Mouse (Mus musculus): ENCODE data around the gene Spink2. TPM values are rescaled to one million over a fixed set of nuclear protein-coding genes. Genes with fewer than 3 reads are reported as not detected.

Gene Spink2
- 0.48 TPM in 1 of 2 replicates, not detected in the other for polyA plus RNA-seq (2015; fragmentation: Nextera tagmentation; extraction: Ambion mirVana)

- no peak within 1 kb of the TSS for H3K27ac ChIP-seq
- ATAC-seq, result 0 out of 2 replicates have a peak, but pooled peaks have one; percentile 48
- peak within 1 kb of the TSS; percentile 59 for H3K4me2 ChIP-seq (replicated peaks)
- H3K4me3 ChIP-seq (replicated peaks), result peak within 1 kb of the TSS; percentile 31
- 6% methylated on average over 18 of the region's 18 CpGs for WGBS
- H3K4me1 ChIP-seq (replicated peaks), result peaks cover 6% of the 10 kb centered on the region
- H3K9ac ChIP-seq (replicated peaks), result no peak within 1 kb of the TSS; the same call in 1 of the 2 replicates
- H3K9me3 ChIP-seq, result no peaks in the 10 kb centered on the region
- H3K36me3 ChIP-seq, result no peaks in the 10 kb centered on the region
- H3K27me3 ChIP-seq, result no peaks in the 10 kb centered on the region
Observed at GRCm38 (mm10) chr5:77211236-77211635, at the start of gene Spink2. TSS of gene Spink2 (minus strand) at chr5:77211471.

GRCm38 (mm10) chr5:77260141-77260540 is 48.9 kb upstream of the Spink2 start:
- no peak overlapping the region for H3K4me2 ChIP-seq (replicated peaks)
- H3K9ac ChIP-seq (replicated peaks), result no peak overlapping the region
- ATAC-seq, result no peak
- peaks cover 16% of the 10 kb centered on the region for H3K27me3 ChIP-seq
- H3K27ac ChIP-seq, result no peak overlapping the region
- no peaks in the 10 kb centered on the region for H3K36me3 ChIP-seq
- H3K9me3 ChIP-seq, result no peaks in the 10 kb centered on the region
- 57% methylated on average over 6 of the region's 6 CpGs for WGBS
- H3K4me3 ChIP-seq (replicated peaks), result no peak overlapping the region
- H3K4me1 ChIP-seq (replicated peaks), result peaks cover 11% of the 10 kb centered on the region

DNA sequence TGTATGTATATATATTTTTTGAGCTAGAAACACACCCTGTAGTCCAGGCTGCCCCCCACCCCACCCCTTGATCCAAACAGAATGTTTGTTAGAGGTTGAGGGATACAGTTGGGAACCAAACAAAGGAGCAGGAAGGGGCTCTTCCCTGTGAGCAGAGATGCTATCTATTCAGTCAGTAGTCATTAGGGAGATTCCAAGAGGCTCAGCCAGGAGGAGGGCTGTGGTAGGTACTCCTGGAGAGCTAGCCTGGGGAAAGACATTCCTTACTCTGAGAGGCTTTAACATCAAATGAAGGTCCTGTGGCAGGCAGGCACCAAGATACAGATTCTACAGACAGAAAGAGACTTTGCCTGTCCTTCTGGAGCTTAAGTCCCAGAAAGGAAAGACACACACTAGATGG is 48.0 kb upstream of the Spink2 start:
- no peak overlapping the region for H3K9ac ChIP-seq (replicated peaks)
- H3K9me3 ChIP-seq, result no peaks in the 10 kb centered on the region
- H3K27me3 ChIP-seq, result peaks cover 13% of the 10 kb centered on the region
- H3K4me1 ChIP-seq (replicated peaks), result peaks cover 11% of the 10 kb centered on the region
- no peak overlapping the region for H3K27ac ChIP-seq
- H3K36me3 ChIP-seq, result no peaks in the 10 kb centered on the region
- no peak overlapping the region for H3K4me2 ChIP-seq (replicated peaks)
- ATAC-seq, result no peak
- no peak overlapping the region for H3K4me3 ChIP-seq (replicated peaks)

DNA sequence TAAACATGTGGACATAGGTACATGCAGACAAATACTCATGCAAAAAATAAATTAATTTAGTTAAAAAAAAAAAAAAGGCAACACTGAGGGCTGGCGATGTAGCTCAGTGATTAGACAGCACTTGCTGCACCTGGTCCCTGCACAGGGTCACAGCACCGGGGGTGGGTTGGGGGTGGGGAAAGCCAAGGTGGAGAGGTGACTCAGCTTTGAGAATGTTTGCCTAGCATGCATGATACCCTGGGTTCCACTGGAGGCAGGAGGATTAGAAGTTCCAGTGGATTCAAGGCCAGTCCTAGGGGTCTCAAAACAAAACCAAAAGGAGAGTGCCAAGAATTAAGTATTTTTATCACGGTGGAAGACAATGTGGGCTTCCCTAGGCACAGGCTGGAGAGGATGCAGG is 46.3 kb upstream of the Spink2 start:
- no peak overlapping the region for H3K27ac ChIP-seq
- H3K4me2 ChIP-seq (replicated peaks), result no peak overlapping the region
- no peak overlapping the region for H3K9ac ChIP-seq (replicated peaks)
- whole genome bisulfite sequencing, result 77% methylated on average over 3 of the region's 3 CpGs
- no peaks in the 10 kb centered on the region for H3K9me3 ChIP-seq
- 0 out of 2 replicates have a peak, but pooled peaks cover 6% of the 10 kb centered on the region for H3K27me3 ChIP-seq
- ATAC-seq, result no peak
- no peaks in the 10 kb centered on the region for H3K36me3 ChIP-seq
- peaks cover 11% of the 10 kb centered on the region for H3K4me1 ChIP-seq (replicated peaks)
- H3K4me3 ChIP-seq (replicated peaks), result no peak overlapping the region

DNA sequence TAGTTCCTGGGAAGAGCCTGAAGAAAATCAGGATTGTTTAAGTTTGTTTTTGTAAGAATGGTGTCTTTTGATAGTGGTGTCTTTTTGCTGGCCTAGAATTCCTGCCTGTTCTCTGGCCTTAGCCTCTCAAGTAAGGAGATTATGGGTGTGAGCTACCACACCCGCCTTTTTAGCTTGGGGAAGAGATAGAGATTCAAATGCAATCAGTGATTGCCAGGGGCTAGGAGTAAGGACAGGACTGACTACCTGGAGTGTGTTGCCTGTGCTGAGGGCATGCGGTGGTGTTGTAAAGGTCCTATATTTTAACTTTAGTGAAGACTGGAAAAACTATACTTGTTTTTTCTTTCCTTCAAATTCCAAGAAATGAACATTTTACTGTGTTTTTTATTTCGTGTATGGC is 43.1 kb upstream of the Spink2 start:
- Histone ChIP-seq H3K36me3 (no peaks in the 10 kb centered on the region), H3K9ac (replicated peaks) (no peak overlapping the region), H3K4me3 (replicated peaks) (no peak overlapping the region), H3K27ac (no peak overlapping the region), H3K27me3 (no peaks in the 10 kb centered on the region), H3K4me1 (replicated peaks) (no peaks in the 10 kb centered on the region), H3K4me2 (replicated peaks) (no peak overlapping the region), H3K9me3 (no peaks in the 10 kb centered on the region)
- ATAC-seq, result no peak
- 76% methylated on average over 3 of the region's 3 CpGs for WGBS

- no peak overlapping the region for H3K27ac ChIP-seq
- no peaks in the 10 kb centered on the region for H3K9me3 ChIP-seq
- no peak overlapping the region for H3K4me2 ChIP-seq (replicated peaks)
- no peaks in the 10 kb centered on the region for H3K27me3 ChIP-seq
- H3K36me3 ChIP-seq, result no peaks in the 10 kb centered on the region
- no peak overlapping the region for H3K4me3 ChIP-seq (replicated peaks)
- H3K4me1 ChIP-seq (replicated peaks), result no peaks in the 10 kb centered on the region
- H3K9ac ChIP-seq (replicated peaks), result no peak overlapping the region
- ATAC-seq, result no peak
- WGBS, result 61% methylated on average over 1 of the region's 1 CpGs
Observed at GRCm38 (mm10) chr5:77253154-77253553, 41.9 kb upstream of the Spink2 start.

DNA sequence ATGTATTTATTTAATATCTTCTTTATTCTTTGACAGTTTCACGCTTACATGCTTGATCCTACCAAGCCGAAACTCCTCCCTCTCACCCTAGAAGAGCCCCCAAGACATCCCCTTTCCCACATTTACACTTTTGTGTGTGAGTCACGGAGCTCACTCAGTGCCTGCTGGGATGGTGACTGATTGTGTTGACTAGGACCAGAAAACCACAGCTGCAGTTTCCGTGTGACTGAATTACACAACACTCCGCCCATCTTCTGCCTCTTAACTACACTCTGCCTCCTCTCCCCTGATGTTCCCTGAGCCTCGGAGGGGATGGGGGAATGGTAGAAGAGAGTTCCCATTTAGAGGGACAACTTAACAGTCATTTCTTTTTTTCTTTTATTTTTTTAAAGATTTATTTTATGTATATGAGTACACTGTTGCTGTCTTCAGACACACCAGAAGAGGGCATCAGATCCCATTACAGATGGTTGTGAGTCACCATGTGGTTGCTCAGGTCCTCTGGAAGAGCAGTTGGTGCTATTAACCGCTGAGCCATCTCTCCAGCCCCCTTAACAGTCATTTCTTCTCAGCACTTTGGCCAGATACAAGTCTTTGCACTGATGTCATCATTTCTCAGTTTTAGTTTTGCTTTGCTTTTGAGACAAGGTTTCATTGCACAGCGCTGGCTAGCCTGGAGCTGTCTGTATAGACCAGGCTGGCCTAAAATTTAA is 41.0 kb upstream of the Spink2 start:
- no peaks in the 10 kb centered on the region for H3K4me1 ChIP-seq (replicated peaks)
- H3K36me3 ChIP-seq, result no peaks in the 10 kb centered on the region
- H3K4me3 ChIP-seq (replicated peaks), result no peak overlapping the region
- ATAC-seq, result no peak
- no peak overlapping the region for H3K27ac ChIP-seq
- no peaks in the 10 kb centered on the region for H3K9me3 ChIP-seq
- H3K9ac ChIP-seq (replicated peaks), result no peak overlapping the region
- no peak overlapping the region for H3K4me2 ChIP-seq (replicated peaks)
- 68% methylated on average over 8 of the region's 8 CpGs for WGBS
- H3K27me3 ChIP-seq, result no peaks in the 10 kb centered on the region

DNA sequence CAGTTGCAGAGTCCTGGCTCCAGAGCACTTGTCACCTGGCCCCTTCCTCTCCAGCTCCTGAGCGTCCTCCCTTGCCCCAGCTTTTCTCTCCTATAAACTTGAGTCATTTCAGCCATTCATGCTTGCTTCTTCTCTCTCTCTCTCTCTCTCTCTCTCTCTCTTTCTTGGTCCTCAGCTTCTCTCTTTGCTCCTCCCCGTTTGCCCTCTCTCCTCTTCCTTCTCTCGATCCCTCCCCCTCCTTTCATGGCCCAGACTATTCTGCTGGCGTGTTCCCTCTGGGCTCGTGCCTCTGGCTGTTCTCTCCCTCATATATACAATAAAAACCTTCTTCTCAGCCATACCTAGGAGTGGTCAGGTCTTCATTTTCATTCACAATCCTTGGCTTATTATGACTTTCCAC is 40.4 kb upstream of the Spink2 start:
- no peak overlapping the region for H3K27ac ChIP-seq
- H3K4me1 ChIP-seq (replicated peaks), result no peaks in the 10 kb centered on the region
- no peak overlapping the region for H3K4me3 ChIP-seq (replicated peaks)
- H3K9me3 ChIP-seq, result no peaks in the 10 kb centered on the region
- no peaks in the 10 kb centered on the region for H3K27me3 ChIP-seq
- no peak overlapping the region for H3K4me2 ChIP-seq (replicated peaks)
- H3K9ac ChIP-seq (replicated peaks), result no peak overlapping the region
- no peak for ATAC-seq
- no peaks in the 10 kb centered on the region for H3K36me3 ChIP-seq
- WGBS, result 34% methylated on average over 5 of the region's 5 CpGs

DNA sequence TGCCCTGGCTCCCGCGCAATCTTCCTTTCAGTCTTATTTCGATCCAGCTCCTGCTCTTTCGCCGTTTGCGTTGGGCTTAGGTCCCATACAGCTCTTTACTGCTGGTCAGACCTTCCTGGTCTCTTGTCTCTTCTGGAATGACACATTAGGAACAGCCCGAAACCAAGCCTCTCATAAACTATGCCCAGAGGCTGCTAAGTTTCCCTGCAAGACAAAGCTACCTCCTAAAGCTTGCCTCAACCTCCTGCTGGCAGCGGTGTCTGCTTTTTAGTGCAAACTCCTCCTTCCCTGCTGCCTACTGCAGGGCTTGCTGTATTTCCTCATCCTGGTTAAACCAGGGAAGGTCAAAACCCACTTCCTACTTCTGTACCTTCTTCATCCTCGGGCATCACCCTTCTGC is 38.8 kb upstream of the Spink2 start:
- Histone ChIP-seq H3K4me2 (replicated peaks) (no peak overlapping the region), H3K9me3 (no peaks in the 10 kb centered on the region), H3K27me3 (no peaks in the 10 kb centered on the region), H3K36me3 (no peaks in the 10 kb centered on the region), H3K27ac (no peak overlapping the region), H3K9ac (replicated peaks) (no peak overlapping the region), H3K4me1 (replicated peaks) (peaks cover 12% of the 10 kb centered on the region), H3K4me3 (replicated peaks) (no peak overlapping the region)
- 68% methylated on average over 9 of the region's 9 CpGs for WGBS
- ATAC-seq, result no peak

DNA sequence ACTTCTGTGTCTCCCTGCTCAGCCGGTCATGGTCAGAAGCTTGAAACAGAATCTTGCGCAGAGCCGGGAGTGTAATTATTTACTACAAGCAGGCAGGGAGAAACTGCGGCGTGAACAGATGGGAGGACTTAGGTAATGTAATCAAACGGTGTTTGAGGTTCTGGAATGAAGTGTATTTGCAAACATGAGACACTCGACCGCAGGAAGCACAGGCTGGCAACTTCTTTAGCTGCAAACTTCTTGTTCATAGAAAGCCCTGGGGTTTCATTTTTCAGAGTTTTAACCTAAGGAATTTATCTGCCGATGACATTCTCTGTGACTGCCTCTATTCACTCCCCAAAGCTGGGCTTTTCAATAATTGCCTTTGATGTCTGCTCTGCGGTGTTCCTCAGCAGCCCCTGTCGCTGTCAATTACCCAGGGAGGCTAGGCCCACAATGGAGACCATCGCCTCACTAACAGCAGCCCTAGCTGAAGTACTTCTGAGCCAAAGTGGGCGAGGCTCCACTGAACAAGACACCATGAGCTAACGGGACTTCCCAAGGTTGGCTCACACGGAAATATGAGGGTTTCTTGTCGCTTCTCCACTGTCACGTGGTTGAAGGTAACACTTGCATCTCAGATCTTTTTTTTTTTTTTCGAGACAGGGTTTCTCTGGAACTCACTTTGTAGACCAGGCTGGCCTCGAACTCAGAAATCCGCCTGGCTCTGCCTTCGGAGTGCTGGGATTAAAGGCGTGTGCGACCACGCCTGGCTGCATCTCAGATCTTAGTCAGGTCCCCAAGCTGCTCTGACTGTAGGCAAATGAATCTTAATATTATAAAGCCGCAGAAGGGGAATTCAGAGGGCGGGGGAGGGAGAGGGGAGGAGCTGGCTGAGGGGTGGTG is 34.8 kb upstream of the Spink2 start:
- Histone ChIP-seq H3K9ac (replicated peaks) (no peak overlapping the region), H3K36me3 (no peaks in the 10 kb centered on the region), H3K4me3 (replicated peaks) (peak overlapping the region; percentile 18), H3K27me3 (no peaks in the 10 kb centered on the region), H3K4me2 (replicated peaks) (peak overlapping the region; percentile 42), H3K9me3 (no peaks in the 10 kb centered on the region), H3K4me1 (replicated peaks) (peaks cover 19% of the 10 kb centered on the region), H3K27ac (0 out of 2 replicates have a peak overlapping the region, but pooled peaks have one; percentile 1)
- ATAC-seq, result peak; percentile 75
- 26% methylated on average over 26 of the region's 26 CpGs for WGBS

DNA sequence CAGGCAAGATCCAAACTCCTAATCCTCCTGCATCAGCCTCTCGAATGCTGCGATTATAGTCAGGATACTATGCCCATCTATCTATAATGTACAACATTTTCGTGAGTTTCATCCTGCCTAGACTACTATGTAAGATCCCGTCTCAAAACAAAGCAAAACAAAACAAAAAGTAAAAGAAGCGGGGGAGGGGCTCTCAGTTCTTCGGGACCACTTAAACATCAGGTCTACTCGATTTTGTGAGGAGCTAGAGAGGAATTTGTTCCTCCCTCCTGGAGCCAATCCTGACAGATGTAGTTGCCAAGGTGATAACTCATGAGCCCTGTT is 34.2 kb upstream of the Spink2 start:
- Histone ChIP-seq H3K27me3 (no peaks in the 10 kb centered on the region), H3K36me3 (no peaks in the 10 kb centered on the region), H3K9me3 (no peaks in the 10 kb centered on the region), H3K27ac (0 out of 2 replicates have a peak overlapping the region, but pooled peaks have one; percentile 1), H3K9ac (replicated peaks) (no peak overlapping the region), H3K4me3 (replicated peaks) (peak overlapping the region; percentile 18), H3K4me2 (replicated peaks) (peak overlapping the region; percentile 42), H3K4me1 (replicated peaks) (peaks cover 19% of the 10 kb centered on the region)
- WGBS, result 34% methylated on average over 7 of the region's 7 CpGs
- 0 out of 2 replicates have a peak, but pooled peaks have one; percentile 8 for ATAC-seq

- Histone ChIP-seq H3K9ac (replicated peaks) (no peak overlapping the region), H3K4me2 (replicated peaks) (no peak overlapping the region), H3K4me1 (replicated peaks) (peaks cover 19% of the 10 kb centered on the region), H3K9me3 (no peaks in the 10 kb centered on the region), H3K27me3 (no peaks in the 10 kb centered on the region), H3K4me3 (replicated peaks) (no peak overlapping the region), H3K36me3 (no peaks in the 10 kb centered on the region), H3K27ac (no peak overlapping the region)
- ATAC-seq, result peak; percentile 66; the same call in 1 of the 2 replicates
- WGBS, result 35% methylated on average over 8 of the region's 8 CpGs
Observed at GRCm38 (mm10) chr5:77244331-77244987, 33.2 kb upstream of the Spink2 start.

All from midbrain, embryonic 13.5 days (tissue).